Mouse (Mus musculus) midbrain, embryonic 13.5 days (tissue): ENCODE measurements around the gene Arf5. TPM values are rescaled to one million over a fixed set of nuclear protein-coding genes. Genes with fewer than 3 reads are reported as not detected.

Source experiments
- ATAC-seq: fragments of 200-750 bp; cut with Nextera tagmentation; 2 replicates; pipeline ENCODE4 v1.8.0; 2017; ENCODE audit warnings: mild to moderate bottlenecking, moderate TSS enrichment, moderate library complexity
- H3K27ac ChIP-seq: fragments of 300-500 bp; sonication (generic); 2 replicates; pipeline ENCODE4 v1.5.1; 2015; ENCODE audit warnings: inconsistent platforms, mild to moderate bottlenecking, moderate library complexity
- H3K27me3 ChIP-seq: fragments of 300-500 bp; sonication (generic); 2 replicates; pipeline ENCODE4 v1.6.1; 2015; ENCODE audit warnings: mild to moderate bottlenecking, inconsistent platforms
- H3K36me3 ChIP-seq: fragments of 300-500 bp; sonication (generic); 2 replicates; pipeline ENCODE4 v1.6.1; 2015; ENCODE audit warnings: mild to moderate bottlenecking, inconsistent platforms
- H3K4me1 ChIP-seq: fragments of 300-500 bp; sonication (generic); replicated peaks from 2 replicates; pipeline ENCODE4 v1.6.1; 2015; ENCODE audit warnings: inconsistent platforms
- H3K4me2 ChIP-seq: fragments of 300-500 bp; sonication (generic); replicated peaks from 2 replicates; pipeline ENCODE4 v1.6.1; 2015; ENCODE audit warnings: moderate library complexity, mild to moderate bottlenecking, inconsistent platforms
- H3K4me3 ChIP-seq: fragments of 300-500 bp; sonication (generic); replicated peaks from 2 replicates; pipeline ENCODE4 v1.5.1; 2015; ENCODE audit warnings: mild to moderate bottlenecking, inconsistent platforms
- H3K9ac ChIP-seq: fragments of 300-500 bp; sonication (generic); replicated peaks from 2 replicates; pipeline ENCODE4 v1.6.1; 2015; ENCODE audit warnings: mild to moderate bottlenecking, inconsistent platforms
- H3K9me3 ChIP-seq: fragments of 300-500 bp; sonication (generic); 2 replicates; pipeline ENCODE4 v1.6.1; 2016; ENCODE audit warnings: mild to moderate bottlenecking, inconsistent platforms
- whole genome bisulfite sequencing: fragments of 180-500 bp; shearing (Covaris S2); methylation state at CpG from one replicate; pipeline ENCODE4 v1.1.7; 2015; 5-methylcytosine and 5-hydroxymethylcytosine counted together
- polyA plus RNA-seq: library from polyadenylated mRNA; unstranded; fragments of >200 nt; fragmentation: Nextera tagmentation; extraction: Ambion mirVana; gene quantifications from 2 replicates; pipeline ENCODE4 v1.2.1, GENCODE M21; 2015

Arf5 gene
- polyA plus RNA-seq, 1 experiment from 2014 or later: 363 TPM

DNA sequence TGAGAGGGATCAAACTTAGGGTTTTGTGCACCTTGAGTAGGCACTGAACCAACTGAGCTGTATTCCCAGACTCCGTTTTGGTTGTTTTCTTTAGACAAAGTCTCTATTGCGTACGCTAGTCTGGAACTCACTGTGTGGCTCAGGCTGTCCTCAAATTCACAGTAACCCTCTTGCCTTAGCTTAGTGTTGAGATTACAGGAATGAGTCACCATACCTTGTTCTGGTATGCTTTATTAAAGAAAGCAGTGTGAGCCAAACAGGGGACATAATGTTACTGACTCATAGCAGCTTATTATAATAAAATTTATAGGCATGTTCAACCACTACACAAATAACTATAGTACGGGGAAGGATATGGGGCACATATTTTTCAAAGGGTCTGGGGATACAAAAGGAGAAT is 50.9 kb downstream of the Arf5 start:
- no peak overlapping the region for H3K4me2 ChIP-seq
- ATAC-seq: no peak
- H3K4me3 ChIP-seq: no peak overlapping the region
- no peaks in the 10 kb centered on the region for H3K36me3 ChIP-seq
- H3K4me1 ChIP-seq: peaks cover 3% of the 10 kb centered on the region
- no peak overlapping the region for H3K9ac ChIP-seq
- H3K27me3 ChIP-seq: no peaks in the 10 kb centered on the region
- WGBS: 89% methylated on average over 4 of the region's 4 CpGs
- no peak overlapping the region for H3K27ac ChIP-seq
- no peaks in the 10 kb centered on the region for H3K9me3 ChIP-seq

DNA sequence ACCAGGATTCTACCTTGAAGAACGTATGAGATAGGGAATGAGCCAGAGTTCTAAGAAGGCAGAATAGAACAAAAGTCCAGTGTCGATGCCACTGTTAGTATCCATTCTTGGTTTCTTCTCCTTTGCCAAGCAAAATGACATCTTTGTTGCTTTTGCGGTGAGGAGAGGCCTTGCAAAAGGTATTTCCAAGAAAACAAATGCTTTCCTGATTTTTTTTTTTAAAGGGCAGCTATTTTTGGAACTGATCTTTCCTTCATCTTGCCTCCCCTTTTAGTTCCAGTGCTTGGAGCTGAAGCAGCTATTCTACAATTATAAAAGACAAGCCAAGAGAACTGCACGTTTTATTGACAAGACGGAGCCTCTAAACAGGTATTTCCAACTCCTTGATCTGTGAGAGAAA is 51.5 kb downstream of the Arf5 start, which contains the start of gene Snd1:
Gene Snd1, plus strand, starts transcription at position 301 of the 400 bp plus-strand sequence.
- Histone ChIP-seq H3K4me1 (peaks cover 6% of the 10 kb centered on the region), H3K9ac (no peak within 1 kb of the TSS), H3K9me3 (no peaks in the 10 kb centered on the region), H3K4me2 (no peak within 1 kb of the TSS), H3K36me3 (no peaks in the 10 kb centered on the region), H3K27ac (no peak within 1 kb of the TSS), H3K4me3 (no peak within 1 kb of the TSS), H3K27me3 (no peaks in the 10 kb centered on the region)
- WGBS: 85% methylated on average over 5 of the region's 5 CpGs
- ATAC-seq: no peak

Other genes starting within 250 kb of the Arf5 start
- 24.1 and 28.6 TPM in 2 replicates for gene Zfp800, start 25.6 kb upstream of the Arf5 start, polyA plus RNA-seq
- 0.16 TPM in 1 of 2 replicates, not detected in the other for gene Fscn3, start 4.2 kb downstream of the Arf5 start, polyA plus RNA-seq
- gene Gcc1, start 4.8 kb downstream of the Arf5 start, polyA plus RNA-seq: 13.2 and 14.2 TPM in 2 replicates
- not detected in 2 replicates for gene Pax4, start 25.8 kb downstream of the Arf5 start, polyA plus RNA-seq
- gene Snd1, start 51.6 kb downstream of the Arf5 start, polyA plus RNA-seq: 82.4 and 86.5 TPM in 2 replicates